Mouse (Mus musculus) liver, postnatal 0 days (tissue): ENCODE data around the gene Hoxd8.

Source experiments
- CTCF ChIP-seq: sonication (generic); IDR thresholded peaks from 2 replicates; pipeline ENCODE4 v1.5.1; 2016; ENCODE audit warnings: antibody characterized with exemption, low read depth
- EP300 ChIP-seq: IDR thresholded peaks from 2 replicates; pipeline ENCODE4 v1.6.1; 2016; ENCODE audit warnings: antibody characterized with exemption, low read depth, mild to moderate bottlenecking

DNA sequence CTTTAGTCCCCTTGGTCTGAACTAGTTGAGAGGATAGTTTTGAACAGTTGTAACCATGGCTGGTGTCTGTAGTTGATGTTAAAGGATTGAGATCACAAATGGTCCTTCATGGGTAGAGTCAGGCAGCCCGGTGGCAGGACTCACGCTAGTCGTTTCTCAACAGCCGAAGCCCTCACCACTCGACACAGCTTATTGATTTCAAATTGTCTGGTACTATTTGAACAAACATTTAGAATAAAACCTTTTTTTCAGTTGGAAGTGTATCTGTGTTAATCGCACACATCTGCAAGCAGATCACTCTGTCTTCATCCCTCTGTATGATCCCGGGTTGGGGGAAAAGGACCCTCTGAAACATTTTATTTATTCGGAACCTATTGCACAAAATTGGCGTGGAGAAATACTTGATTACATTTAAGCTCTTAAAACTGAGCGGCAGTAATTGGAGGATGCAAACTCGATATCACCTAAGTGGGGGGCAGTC is 43.3 kb downstream of the Hoxd8 start:
- TF ChIP-seq CTCF (no peak), EP300 (no peak)
